Mouse (Mus musculus) cerebellum, adult 2 months (tissue): ENCODE results near the gene Mre11a. TPM values are rescaled to one million over a fixed set of nuclear protein-coding genes. Genes with fewer than 3 reads are reported as not detected.

Experiments used
- DNase-seq, 2 experiments: peaks; one replicate each; pipeline ENCODE4 v3.0.0; 2021
- H3K27ac ChIP-seq: fragments of 200-500 bp; 2 replicates; pipeline ENCODE4 v1.5.1; 2012; ENCODE audit warnings: low read length, control low read depth, inconsistent platforms; ENCODE audit not compliant: insufficient read depth
- H3K27me3 ChIP-seq: fragments of 200-500 bp; 2 replicates; pipeline ENCODE4 v1.6.1; 2012; ENCODE audit warnings: inconsistent platforms, mild to moderate bottlenecking, low read length, moderate library complexity; ENCODE audit not compliant: control insufficient read depth, insufficient read depth
- H3K4me1 ChIP-seq: fragments of 200-500 bp; 2 replicates; pipeline ENCODE4 v1.6.1; 2011; ENCODE audit warnings: low read length; ENCODE audit not compliant: control insufficient read depth, insufficient read depth
- H3K4me3 ChIP-seq: fragments of 200-500 bp; replicated peaks from 2 replicates; pipeline ENCODE3; 2011; ENCODE audit warnings: mild to moderate bottlenecking, low read depth, low read length, control low read depth; ENCODE audit not compliant: insufficient read depth
- CTCF ChIP-seq: fragments of 200-500 bp; IDR thresholded peaks from 2 replicates; pipeline ENCODE4 v1.5.1; 2011; ENCODE audit warnings: low read depth, mild to moderate bottlenecking, control low read depth, low read length, moderate library complexity, borderline replicate concordance; ENCODE audit not compliant: insufficient read depth
- POLR2A ChIP-seq: fragments of 200-500 bp; IDR thresholded peaks from 2 replicates; pipeline ENCODE4 v1.6.1; 2011; ENCODE audit warnings: low read length, control low read depth, borderline replicate concordance; ENCODE audit not compliant: insufficient read depth
- WGBS: fragments of 180-500 bp; shearing (Covaris S2); methylation state at CpG from one replicate; pipeline ENCODE4 v1.1.7; 2018; 5-methylcytosine and 5-hydroxymethylcytosine counted together
- polyA plus RNA-seq: library from polyadenylated mRNA; depleted of rRNA; stranded (reverse); fragments of >200 nt; gene quantifications from 2 replicates; pipeline ENCODE4 v1.2.3, GENCODE M21; 2012

Gene Mre11a
- polyA plus RNA-seq, 1 experiment, result 7.5 TPM

DNA sequence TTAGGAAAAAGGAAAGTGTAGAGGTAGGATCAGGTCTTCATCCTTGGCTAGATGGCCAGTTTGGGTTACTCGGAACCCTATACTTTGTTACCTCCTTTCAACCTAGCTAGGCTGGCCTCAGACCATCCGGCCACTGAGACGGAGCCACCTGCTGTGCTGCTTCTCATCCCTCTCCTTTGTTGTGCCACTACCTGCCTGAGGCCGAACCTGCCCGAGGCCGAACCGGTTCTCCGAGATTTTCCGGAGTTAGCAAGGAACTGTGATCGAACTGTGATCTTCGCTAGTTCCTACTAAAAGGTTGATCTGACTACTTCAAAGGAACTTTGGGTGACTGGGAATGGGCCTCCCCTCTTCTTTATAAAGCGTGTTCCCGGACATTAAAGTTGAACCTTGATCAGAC is 6.1 kb upstream of the Mre11a start:
- Histone ChIP-seq H3K27ac (no peak overlapping the region), H3K27me3 (no peaks in the 10 kb centered on the region), H3K4me1 (no peaks in the 10 kb centered on the region), H3K4me3 (no peak overlapping the region)
- WGBS, result 46% methylated on average over 13 of the region's 13 CpGs
- TF ChIP-seq CTCF (no peak), POLR2A (no peak)
- no peak for DNase-seq

DNA sequence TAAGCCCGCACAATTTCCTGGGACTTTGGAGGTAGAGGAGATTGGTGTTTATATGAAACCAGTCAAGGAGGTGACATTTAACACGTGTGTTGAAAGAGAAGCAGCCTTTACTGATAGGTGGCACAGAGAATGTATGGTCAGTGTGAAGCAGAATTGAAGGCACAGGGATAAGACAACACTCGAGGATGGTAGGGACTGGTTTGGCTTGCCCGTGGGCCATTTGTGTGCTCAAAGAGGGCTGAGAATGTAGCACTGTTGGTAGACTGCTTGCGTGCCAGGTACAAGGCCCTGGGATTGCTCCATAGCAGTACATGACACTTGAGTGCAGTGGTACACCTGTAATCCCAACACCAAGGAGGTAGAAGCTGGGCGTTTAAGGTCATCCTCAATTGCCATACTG is 2.9 kb downstream of the Mre11a start:
- no peak for TF ChIP-seq CTCF
- no peak overlapping the region for H3K4me3 ChIP-seq
- 87% methylated on average over 6 of the region's 6 CpGs for WGBS

DNA sequence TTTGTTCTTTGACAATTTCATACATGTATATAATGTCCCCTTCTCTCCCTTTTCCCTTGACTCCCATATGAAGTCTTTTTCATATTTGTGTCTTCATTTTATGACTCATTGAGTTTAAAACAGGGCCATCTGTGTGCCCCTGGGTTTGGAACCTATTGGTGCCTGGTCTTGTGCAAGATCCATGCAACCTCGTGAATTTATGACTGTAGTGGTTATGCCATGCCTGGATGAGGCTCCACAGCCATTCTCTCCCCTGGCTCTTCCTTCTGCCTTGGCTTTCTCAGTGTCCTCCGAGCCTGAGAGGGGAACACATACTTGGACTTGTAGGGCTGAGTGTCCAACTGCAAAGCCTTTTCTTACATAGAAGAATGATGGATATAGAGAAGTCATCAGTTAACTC is 21.3 kb downstream of the Mre11a start:
- 88% methylated on average over 2 of the region's 2 CpGs for WGBS

More for the DNA sequence above, 2.9 kb downstream of the Mre11a start:
- no peak for DNase-seq
- no peak overlapping the region for H3K27ac ChIP-seq
- H3K4me1 ChIP-seq, result no peaks in the 10 kb centered on the region
- H3K27me3 ChIP-seq, result no peaks in the 10 kb centered on the region

DNA sequence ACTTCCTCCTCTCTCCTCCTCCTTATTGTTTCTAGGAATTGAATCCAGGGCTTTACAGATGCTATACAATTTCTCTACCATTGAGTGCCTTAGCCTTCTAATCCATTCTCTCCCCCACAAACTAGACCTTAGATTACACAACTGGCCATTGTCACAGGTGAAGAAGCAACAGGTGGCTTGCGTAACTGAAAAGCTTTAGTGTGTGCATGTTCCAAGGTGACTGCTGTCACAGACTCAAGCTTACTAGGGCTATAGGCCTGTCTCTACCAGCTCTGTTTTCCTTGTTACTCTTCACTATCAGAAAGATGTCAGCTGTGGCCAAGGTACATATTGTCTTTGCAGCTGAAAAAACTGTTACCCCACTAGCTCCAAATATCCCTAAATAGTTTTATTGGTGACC is 22.3 kb downstream of the Mre11a start:
- WGBS, result 98% methylated on average over 1 of the region's 1 CpGs
- no peak for DNase-seq
- TF ChIP-seq CTCF (no peak), POLR2A (no peak)
- Histone ChIP-seq H3K4me3 (no peak overlapping the region), H3K4me1 (no peaks in the 10 kb centered on the region), H3K27me3 (no peaks in the 10 kb centered on the region), H3K27ac (no peak overlapping the region)

More for the DNA sequence above, 21.3 kb downstream of the Mre11a start:
- Histone ChIP-seq H3K27me3 (no peaks in the 10 kb centered on the region), H3K4me3 (no peak overlapping the region), H3K4me1 (no peaks in the 10 kb centered on the region), H3K27ac (no peak overlapping the region)
- no peak for DNase-seq
- TF ChIP-seq POLR2A (no peak), CTCF (no peak)

DNA sequence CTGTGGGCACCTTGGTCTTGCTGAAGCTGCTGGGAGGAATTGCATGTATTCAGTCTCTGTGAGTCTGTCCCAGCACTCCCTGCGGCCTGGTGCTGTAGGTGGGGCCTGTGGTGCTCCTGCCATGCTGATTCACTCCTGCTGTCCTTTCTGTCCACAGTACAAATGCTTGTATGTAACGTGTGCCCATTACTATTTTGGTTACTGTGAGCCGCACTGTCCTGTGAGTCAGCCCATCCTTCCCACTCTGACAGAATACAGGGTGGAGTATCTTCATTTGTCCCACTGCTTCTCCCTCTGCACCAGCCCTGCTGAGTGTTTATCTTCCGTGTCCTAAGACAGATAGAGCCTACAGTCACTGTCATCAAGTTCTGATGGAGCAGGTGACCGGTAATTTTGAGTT is 25.7 kb downstream of the Mre11a start:
- Histone ChIP-seq H3K4me1 (no peaks in the 10 kb centered on the region), H3K4me3 (no peak overlapping the region), H3K27ac (no peak overlapping the region), H3K27me3 (no peaks in the 10 kb centered on the region)
- TF ChIP-seq CTCF (no peak), POLR2A (no peak)
- 91% methylated on average over 5 of the region's 5 CpGs for WGBS
- no peak for DNase-seq

DNA sequence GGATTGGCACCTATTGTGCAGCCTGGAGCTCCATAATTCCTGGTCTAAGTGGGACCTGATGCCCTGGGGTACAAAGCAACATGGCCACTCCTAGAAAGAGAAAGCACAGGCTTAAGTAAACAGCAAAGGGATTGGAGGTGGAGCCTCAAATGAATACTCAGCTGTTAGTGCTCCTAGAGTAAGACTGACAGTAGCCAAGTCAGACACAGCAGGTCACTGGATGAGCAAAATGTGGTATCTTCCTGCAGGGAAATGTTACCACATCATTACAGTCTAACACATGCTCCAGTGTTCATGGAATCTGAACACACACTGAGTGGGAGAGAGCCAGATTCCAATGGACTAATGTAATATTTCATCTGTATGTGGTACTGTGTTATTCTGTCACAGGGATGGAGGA is 36.9 kb downstream of the Mre11a start:
- no peaks in the 10 kb centered on the region for H3K4me1 ChIP-seq
- no peaks in the 10 kb centered on the region for H3K27me3 ChIP-seq
- DNase-seq, result no peak
- H3K4me3 ChIP-seq, result no peak overlapping the region
- no peak for TF ChIP-seq CTCF
- TF ChIP-seq POLR2A, result no peak
- H3K27ac ChIP-seq, result no peak overlapping the region

DNA sequence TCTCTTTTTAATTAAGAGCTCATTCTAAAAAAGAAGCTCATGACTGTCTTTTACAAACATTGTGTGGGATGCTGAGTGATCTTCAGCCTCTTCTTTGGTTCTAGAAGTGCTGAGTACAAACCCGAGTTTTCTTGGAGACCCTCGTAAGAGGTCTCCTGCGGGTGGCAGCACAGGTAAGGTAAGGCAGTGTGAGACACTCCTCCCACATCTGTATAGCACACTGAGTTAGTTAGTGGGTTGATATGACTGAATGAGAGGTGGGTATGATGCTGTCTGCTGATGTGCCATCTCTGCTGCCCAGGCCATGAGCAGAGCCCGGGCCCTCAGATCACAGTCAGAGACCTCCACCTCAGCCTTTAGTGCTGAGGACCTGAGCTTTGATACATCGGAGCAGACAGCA is 40.4 kb downstream of the Mre11a start:
- Histone ChIP-seq H3K4me1 (no peaks in the 10 kb centered on the region), H3K27ac (no peak overlapping the region), H3K4me3 (no peak overlapping the region), H3K27me3 (no peaks in the 10 kb centered on the region)
- no peak for DNase-seq
- 87% methylated on average over 5 of the region's 5 CpGs for WGBS
- TF ChIP-seq CTCF, result no peak
- no peak for TF ChIP-seq POLR2A

DNA sequence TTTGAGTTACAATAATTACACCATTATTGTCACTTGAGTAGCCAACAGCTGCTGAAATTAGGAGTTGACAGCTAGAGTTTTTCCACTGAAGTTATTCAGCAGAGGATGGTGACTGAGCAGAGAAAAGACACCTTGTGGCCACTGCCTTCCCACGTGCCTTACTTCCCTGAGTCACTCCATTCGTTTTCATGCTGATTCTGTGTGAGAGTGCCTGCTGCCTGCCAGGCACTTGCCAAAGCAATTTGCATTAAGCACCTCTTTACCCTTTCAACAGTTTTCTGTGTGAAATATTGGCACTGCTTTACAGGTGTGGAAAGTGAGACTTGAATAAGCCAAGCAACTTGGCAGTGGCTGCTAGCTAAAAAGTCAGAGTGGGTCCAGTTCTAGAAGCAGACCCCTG is 43.4 kb downstream of the Mre11a start:
- Histone ChIP-seq H3K4me3 (no peak overlapping the region), H3K4me1 (no peaks in the 10 kb centered on the region), H3K27me3 (no peaks in the 10 kb centered on the region), H3K27ac (no peak overlapping the region)
- no peak for DNase-seq
- 42% methylated on average over 2 of the region's 2 CpGs for WGBS
- no peak for TF ChIP-seq CTCF
- no peak for TF ChIP-seq POLR2A
